11 mouse cellular contexts compared by ENCODE assay signal in the genomic region with DNA sequence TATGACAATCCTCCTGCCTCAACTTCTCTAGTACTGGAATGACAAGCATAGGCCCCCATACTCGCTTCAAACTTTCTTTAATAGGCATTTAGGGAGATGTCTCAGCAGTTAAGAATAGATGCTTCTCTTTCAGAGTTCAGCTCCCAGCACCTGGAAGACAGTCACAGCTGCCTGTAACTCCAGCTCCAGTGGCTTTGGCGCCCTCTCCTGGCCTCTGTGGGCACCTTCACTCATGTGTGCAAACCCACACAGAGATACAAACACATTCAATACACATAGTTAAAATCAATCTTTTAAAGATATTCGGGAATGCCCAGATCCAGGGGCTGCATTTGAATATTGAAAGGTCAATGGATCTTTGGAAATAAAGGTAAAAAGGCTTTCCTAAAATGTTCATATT.
DNase-seq lines count a peak whose midpoint lies in the region; ATAC-seq and TF ChIP-seq lines count a peak whose summit lies in the region.
"Had no signal": no experiment of that assay in that cellular context is flagged by ENCODE, and none has a peak within 500 bp of the region (broad histone marks: within the 10 kb centered on the region; RNA-seq: fewer than 3 reads in every experiment).

No protein-coding gene starts in this region.

- H3K27ac ChIP-seq in heart, embryonic 11.5 days (ENCODE audit: low read depth, low read length) = no peak overlapping the region
- peak overlapping the region; percentile 76; the same call in 1 of the 2 replicates for H3K27ac ChIP-seq in lung, embryonic 14.5 days (ENCODE audit: low read depth)
- H3K27ac ChIP-seq in midbrain, embryonic 14.5 days (replicated peaks; ENCODE audit: low read depth, low read length) = no peak overlapping the region
- H3K27ac ChIP-seq: liver, embryonic 15.5 days had no signal

- 74% methylated on average over 3 of the region's 3 CpGs for WGBS in heart, embryonic 11.5 days (ENCODE audit: insufficient replicate concordance)
- 69% methylated on average over 3 of the region's 3 CpGs for WGBS in lung, embryonic 14.5 days
- WGBS in midbrain, embryonic 14.5 days = 72% methylated on average over 3 of the region's 3 CpGs

- peaks cover 16% of the 10 kb centered on the region for H3K4me1 ChIP-seq in heart, embryonic 11.5 days (ENCODE audit: control insufficient read depth, insufficient read depth, low read length)
- no peaks in the 10 kb centered on the region; the same call in 1 of the 2 replicates for H3K4me1 ChIP-seq in lung, embryonic 14.5 days (ENCODE audit: insufficient read depth)
- H3K4me1 ChIP-seq in E14TG2a.4 (replicated peaks; ENCODE audit: low read depth, low read length) = no peaks in the 10 kb centered on the region
- no peaks in the 10 kb centered on the region for H3K4me1 ChIP-seq in midbrain, embryonic 14.5 days (ENCODE audit: control insufficient read depth, insufficient read depth, low read length)
- H3K4me1 ChIP-seq: liver, embryonic 15.5 days had no signal

- no peak for ATAC-seq in heart, embryonic 11.5 days (replicated peaks; ENCODE audit: insufficient number of reproducible peaks, low FRiP score, low TSS enrichment)
- ATAC-seq in lung, embryonic 14.5 days (ENCODE audit: insufficient read depth) = no peak
- no peak for ATAC-seq in midbrain, embryonic 14.5 days (ENCODE audit: low FRiP score, low TSS enrichment)

- peak; percentile 50 for DNase-seq in heart, adult 11 months
- DNase-seq in lung, embryonic 14.5 days = peak; percentile 40
- no peak for DNase-seq in lung, postnatal 14 days
- DNase-seq in c-Kit-positive CD71-positive TER-119-positive erythroid progenitor cells, embryonic 14.5 days (ENCODE audit: low spot score) = peak; percentile 4
- no peak for DNase-seq in adrenal gland, adult 18-20 months (ENCODE audit: low spot score in 2 of 2)
- no peak for DNase-seq in midbrain, embryonic 14.5 days
- DNase-seq: cerebellum, adult 8-10 months; gastrocnemius, postnatal 36 days had no signal

- H3K36me3 ChIP-seq in heart, embryonic 11.5 days (ENCODE audit: control insufficient read depth, insufficient read depth, low read length) = no peaks in the 10 kb centered on the region
- H3K36me3 ChIP-seq in lung, embryonic 14.5 days (ENCODE audit: insufficient read depth) = no peaks in the 10 kb centered on the region
- H3K36me3 ChIP-seq in E14TG2a.4 (ENCODE audit: insufficient read depth, low read length) = no peaks in the 10 kb centered on the region
- no peaks in the 10 kb centered on the region for H3K36me3 ChIP-seq in midbrain, embryonic 14.5 days (ENCODE audit: control insufficient read depth, insufficient read depth, low read length)
- H3K36me3 ChIP-seq: liver, embryonic 15.5 days had no signal

- peak; percentile 55 for TF ChIP-seq CTCF in lung, embryonic 14.5 days (IDR thresholded peaks at IDR 0.05; ENCODE audit: low read depth)
- peak; percentile 81 for TF ChIP-seq CTCF in E14TG2a.4 (conservative IDR thresholded peaks at IDR 0.05; ENCODE audit: low read length)

- H3K9ac ChIP-seq in heart, embryonic 11.5 days (ENCODE audit: low read depth, low read length) = no peak overlapping the region
- no peak overlapping the region for H3K9ac ChIP-seq in lung, embryonic 14.5 days
- H3K9ac ChIP-seq in midbrain, embryonic 14.5 days (replicated peaks; ENCODE audit: low read length) = no peak overlapping the region
- H3K9ac ChIP-seq: liver, embryonic 15.5 days had no signal

- no peak overlapping the region for H3K4me2 ChIP-seq in heart, embryonic 11.5 days
- H3K4me2 ChIP-seq in lung, embryonic 14.5 days = no peak overlapping the region
- H3K4me2 ChIP-seq in midbrain, embryonic 14.5 days (ENCODE audit: low read length) = no peak overlapping the region
- H3K4me2 ChIP-seq: liver, embryonic 15.5 days had no signal

- H3K9me3 ChIP-seq in heart, embryonic 11.5 days (replicated peaks; ENCODE audit: control insufficient read depth, low read length) = 0 out of 2 replicates have a peak, but pooled peaks cover 3% of the 10 kb centered on the region
- H3K9me3 ChIP-seq in lung, embryonic 14.5 days (ENCODE audit: low read depth, low read length) = no peaks in the 10 kb centered on the region
- no peaks in the 10 kb centered on the region for H3K9me3 ChIP-seq in E14TG2a.4 (ENCODE audit: low read length)
- no peaks in the 10 kb centered on the region for H3K9me3 ChIP-seq in midbrain, embryonic 14.5 days (ENCODE audit: control insufficient read depth, low read length)
- H3K9me3 ChIP-seq: liver, embryonic 15.5 days had no signal

- H3K27me3 ChIP-seq in heart, embryonic 11.5 days (ENCODE audit: control insufficient read depth, insufficient read depth, low read length) = no peaks in the 10 kb centered on the region
- H3K27me3 ChIP-seq in lung, embryonic 14.5 days (ENCODE audit: insufficient read depth, low read length) = no peaks in the 10 kb centered on the region
- no peaks in the 10 kb centered on the region for H3K27me3 ChIP-seq in E14TG2a.4 (ENCODE audit: insufficient read depth, low read length)
- no peaks in the 10 kb centered on the region for H3K27me3 ChIP-seq in midbrain, embryonic 14.5 days (ENCODE audit: control insufficient read depth, insufficient read depth, low read length)
- H3K27me3 ChIP-seq: liver, embryonic 15.5 days had no signal

- H3K4me3 ChIP-seq in heart, embryonic 11.5 days (ENCODE audit: low read depth, low read length) = no peak overlapping the region
- H3K4me3 ChIP-seq in lung, embryonic 14.5 days (ENCODE audit: low read depth, low read length) = no peak overlapping the region
- H3K4me3 ChIP-seq in E14TG2a.4 (replicated peaks; ENCODE audit: low read length) = no peak overlapping the region
- H3K4me3 ChIP-seq in midbrain, embryonic 14.5 days (replicated peaks; ENCODE audit: low read depth, low read length) = no peak overlapping the region
- H3K4me3 ChIP-seq: liver, embryonic 15.5 days had no signal

Comparison
In these comparisons a context has a peak if more than half of its experiments do, and no peak if none do; other contexts are left out.
1. DNase-seq: peak in heart, adult 11 months (single experiment), lung, embryonic 14.5 days (single experiment) and c-Kit-positive CD71-positive TER-119-positive erythroid progenitor cells, embryonic 14.5 days (single experiment); none in lung, postnatal 14 days (single experiment), adrenal gland, adult 18-20 months (0 of 2) and midbrain, embryonic 14.5 days (single experiment).